Mouse (Mus musculus) layer of hippocampus, adult 9-11 months (tissue): ENCODE measurements around the gene Olfr469.
A peak's percentile ranks its signal among the peaks of the same experiment; 100 is the strongest.
"Not testable (repeated sequence)": the region's sequence is repeated elsewhere in the genome, so short reads cannot be mapped to it uniquely, and the experiment has no call there.

ENCODE experiments used
- DNase-seq: peaks from one replicate; pipeline ENCODE4 v3.0.0; 2022

The Olfr469 gene

GRCm38 (mm10) chr7:107825441-107825840 is at the start of gene Olfr469:
TSS of gene Olfr469 (minus strand) at chr7:107825541.
- not testable (repeated sequence) for DNase-seq

DNA sequence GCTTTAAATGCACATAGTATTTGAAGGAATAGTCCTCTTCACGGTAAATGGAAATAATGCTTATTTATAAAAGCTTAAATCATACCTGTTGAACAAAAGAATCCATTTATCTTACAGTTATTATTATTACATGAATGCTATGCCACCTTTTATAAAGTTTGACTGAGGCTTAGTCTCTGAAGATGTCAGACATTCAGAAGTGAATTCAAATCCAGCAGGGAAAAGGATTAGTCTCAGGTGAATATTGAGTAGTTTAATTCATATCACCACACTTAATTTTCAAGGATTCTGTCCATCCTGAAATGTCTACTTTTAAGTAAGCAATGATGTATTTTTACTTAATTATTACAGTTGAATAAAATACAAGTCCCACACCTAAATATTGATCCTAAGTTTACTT is 22.0 kb upstream of the Olfr469 start, which contains the start of gene Olfr470:
TSS of gene Olfr470 (minus strand) at position 101 of the 400 bp plus-strand sequence.
- DNase-seq = not testable (repeated sequence)

GRCm38 (mm10) chr7:107841719-107842118 is 16.4 kb upstream of the Olfr469 start:
- DNase-seq = no peak

DNA sequence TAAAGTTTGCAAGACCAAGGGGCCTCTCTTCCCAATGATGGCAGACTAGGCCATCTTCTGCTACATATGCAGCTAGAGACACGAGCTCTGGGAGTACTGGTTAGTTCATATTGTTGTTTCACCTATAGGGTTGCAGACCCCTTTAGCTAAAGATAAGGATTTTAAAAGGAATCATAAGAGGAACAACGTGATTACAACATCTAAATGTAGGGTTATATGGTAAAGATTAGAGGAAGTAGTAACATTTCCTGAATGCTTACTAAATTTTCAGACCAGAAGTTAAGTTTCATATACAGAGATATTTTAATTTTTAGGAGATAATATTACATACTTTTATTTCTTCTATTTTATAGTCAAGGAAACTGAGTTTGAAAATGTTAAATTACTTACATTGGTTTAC is 1.5 kb downstream of the Olfr469 start:
- not testable (repeated sequence) for DNase-seq

- no peak for DNase-seq
Measured at GRCm38 (mm10) chr7:107819442-107819841, 5.9 kb downstream of the Olfr469 start.

DNA sequence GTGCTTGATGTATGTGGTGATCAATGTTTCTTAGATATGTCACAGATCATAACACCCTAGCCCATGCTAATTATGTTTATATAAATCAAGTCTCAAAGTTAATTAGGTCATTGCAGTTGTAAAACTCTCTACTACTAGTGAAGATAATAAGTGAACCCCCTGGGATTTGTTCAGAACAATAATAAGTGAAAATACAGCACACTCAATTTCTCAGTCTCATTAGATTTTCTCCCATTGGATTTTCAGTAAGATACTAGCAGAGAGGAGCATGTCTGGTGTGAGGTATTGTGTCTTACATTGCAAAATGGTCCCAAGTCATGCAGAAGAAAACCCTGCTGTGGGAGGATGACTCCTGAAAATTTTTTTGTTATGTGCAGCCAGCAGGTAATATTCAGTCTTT is 13.4 kb downstream of the Olfr469 start, which contains the start of gene Olfr467:
TSS of gene Olfr467 (plus strand) at position 301 of the 400 bp plus-strand sequence.
- DNase-seq = no peak

- no peak for DNase-seq
Measured at GRCm38 (mm10) chr7:107802138-107802537, 23.2 kb downstream of the Olfr469 start.

DNA sequence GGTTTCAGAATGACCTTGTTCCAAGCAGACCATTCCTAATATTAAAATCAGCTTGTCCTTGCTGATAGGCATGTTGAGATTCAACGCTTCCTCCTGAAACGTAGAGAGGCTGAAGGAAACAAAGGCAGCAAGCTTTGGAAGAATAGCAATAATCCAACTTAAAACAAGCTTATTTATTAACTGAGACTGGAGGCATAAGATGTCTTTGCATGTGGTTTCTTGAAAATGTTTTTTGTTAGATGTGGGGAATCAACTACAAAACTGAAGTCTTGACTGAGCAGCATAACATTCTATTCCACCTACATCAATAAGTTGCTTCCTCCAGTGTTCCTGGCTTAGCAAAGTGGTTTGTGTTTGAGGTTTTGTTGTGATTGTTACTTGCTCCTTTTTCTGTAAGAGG is 24.2 kb downstream of the Olfr469 start, which contains the start of gene Ovch2:
TSS of gene Ovch2 (minus strand) at position 101 of the 400 bp plus-strand sequence.
- DNase-seq = no peak

DNA sequence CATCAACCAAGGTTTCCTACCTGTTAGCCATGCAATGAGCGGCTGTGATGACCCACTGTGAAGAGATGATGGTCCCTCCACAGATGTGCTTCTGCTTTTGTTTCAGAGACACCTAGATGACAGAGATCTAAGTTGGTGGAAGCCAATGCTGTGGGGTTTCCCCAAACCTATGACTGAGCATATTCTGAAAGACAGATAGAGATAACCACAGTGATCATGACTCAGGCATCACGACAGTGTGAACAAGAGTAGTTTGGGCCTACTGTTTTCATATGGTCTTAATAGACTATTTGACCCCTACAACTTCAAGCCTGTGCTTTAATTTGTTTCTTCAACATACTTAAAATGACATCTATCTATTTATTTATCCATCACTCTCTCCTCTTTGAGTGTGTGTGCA is 28.8 kb downstream of the Olfr469 start:
- no peak for DNase-seq

GRCm38 (mm10) chr7:107787977-107788620 is 37.2 kb downstream of the Olfr469 start:
- DNase-seq = peak; percentile 14

DNA sequence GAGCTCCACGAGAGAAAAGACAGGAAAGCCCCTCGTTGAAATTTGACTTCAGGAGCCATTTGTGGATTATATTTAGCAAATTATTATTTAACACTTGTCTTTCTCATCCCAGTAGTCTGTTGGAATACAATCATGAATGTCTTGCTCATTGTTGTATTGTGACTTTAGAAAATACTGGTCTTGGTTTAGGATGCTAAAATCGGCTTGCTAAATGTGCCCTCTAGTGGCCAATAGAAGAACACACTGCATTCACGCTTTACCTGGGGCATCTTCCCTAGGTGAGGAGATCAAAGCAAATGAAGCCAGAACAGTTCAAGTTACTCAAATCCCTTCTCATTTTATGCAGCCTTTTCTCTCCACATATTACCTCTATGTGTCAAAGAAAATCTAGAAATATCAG is 45.7 kb downstream of the Olfr469 start:
- DNase-seq = no peak

GRCm38 (mm10) chr7:107778216-107778615 is 47.1 kb downstream of the Olfr469 start:
- DNase-seq = no peak

- DNase-seq = no peak
Measured at GRCm38 (mm10) chr7:107770812-107771211, 54.5 kb downstream of the Olfr469 start.
